ENCODE assay signal across 8 mouse cellular contexts in the genomic region with DNA sequence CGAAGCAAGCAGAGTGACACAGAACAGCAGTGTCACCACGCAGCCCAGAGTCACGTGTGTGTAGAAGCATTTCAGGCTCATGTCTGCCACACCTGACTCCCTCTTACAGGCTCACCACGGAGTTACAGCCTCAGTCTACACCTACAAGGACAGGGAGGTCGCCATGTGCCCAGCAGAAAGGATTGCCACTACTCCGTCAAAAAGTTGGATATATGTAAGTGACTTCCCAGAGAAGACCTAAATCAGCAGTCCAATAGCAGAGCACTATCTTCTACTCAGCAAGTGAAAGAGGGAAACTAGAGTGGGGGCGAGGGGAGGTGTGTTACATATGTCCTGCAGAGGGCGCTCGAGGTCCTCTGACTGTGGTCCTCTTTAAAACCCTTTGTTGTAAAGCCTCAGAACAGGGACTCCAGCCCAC. TPM values are rescaled to one million over a fixed set of nuclear protein-coding genes. Genes with fewer than 3 reads are reported as not detected.
DNase-seq lines count a peak whose midpoint lies in the region; ATAC-seq and TF ChIP-seq lines count a peak whose summit lies in the region.

No protein-coding gene starts in this region.

- 0 out of 2 replicates have a peak, but pooled peaks cover 9% of the 10 kb centered on the region for H3K4me1 ChIP-seq in forebrain, postnatal 0 days (ENCODE audit: insufficient read depth)
- peaks cover 20% of the 10 kb centered on the region for H3K4me1 ChIP-seq in forebrain, embryonic 13.5 days
- peaks cover 11% of the 10 kb centered on the region for H3K4me1 ChIP-seq in lung, embryonic 16.5 days (replicated peaks; ENCODE audit: control insufficient read depth, insufficient read depth, low read length)

- no peak overlapping the region for H3K4me3 ChIP-seq in forebrain, postnatal 0 days (ENCODE audit: low read depth, low read length)
- no peak overlapping the region for H3K4me3 ChIP-seq in forebrain, embryonic 13.5 days
- H3K4me3 ChIP-seq in lung, embryonic 16.5 days (ENCODE audit: low read length) = no peak overlapping the region

- H3K27me3 ChIP-seq in forebrain, postnatal 0 days (ENCODE audit: insufficient read depth, low read length) = no peaks in the 10 kb centered on the region
- H3K27me3 ChIP-seq in forebrain, embryonic 13.5 days = no peaks in the 10 kb centered on the region
- H3K27me3 ChIP-seq in lung, embryonic 16.5 days (ENCODE audit: control insufficient read depth, insufficient read depth, low read depth, low read length) = no peaks in the 10 kb centered on the region
- no peaks in the 10 kb centered on the region for H3K27me3 ChIP-seq in splenic B cell, adult 2 months (ENCODE audit: control insufficient read depth, insufficient read depth, low read length, poor library complexity, severe bottlenecking)

- H3K9me3 ChIP-seq in forebrain, postnatal 0 days (ENCODE audit: low read length) = no peaks in the 10 kb centered on the region
- no peaks in the 10 kb centered on the region for H3K9me3 ChIP-seq in forebrain, embryonic 13.5 days (replicated peaks)
- H3K9me3 ChIP-seq in lung, embryonic 16.5 days (ENCODE audit: control insufficient read depth, low read length) = no peaks in the 10 kb centered on the region

- no peak overlapping the region for H3K27ac ChIP-seq in forebrain, postnatal 0 days (ENCODE audit: low read depth, low read length)
- H3K27ac ChIP-seq in forebrain, embryonic 13.5 days = no peak overlapping the region
- no peak overlapping the region for H3K27ac ChIP-seq in lung, embryonic 16.5 days (ENCODE audit: low read length)

- H3K4me2 ChIP-seq in forebrain, postnatal 0 days (ENCODE audit: low read depth) = no peak overlapping the region
- no peak overlapping the region for H3K4me2 ChIP-seq in forebrain, embryonic 13.5 days
- H3K4me2 ChIP-seq in lung, embryonic 16.5 days (ENCODE audit: low read depth, low read length) = peak overlapping the region; percentile 15; the same call in 1 of the 2 replicates

- no peak overlapping the region for H3K9ac ChIP-seq in forebrain, postnatal 0 days
- H3K9ac ChIP-seq in forebrain, embryonic 13.5 days = no peak overlapping the region
- H3K9ac ChIP-seq in lung, embryonic 16.5 days (ENCODE audit: low read length) = no peak overlapping the region

- DNase-seq in forebrain, postnatal 0 days = peak; percentile 83
- DNase-seq in 3T3-L1 (ENCODE audit: low read depth, low spot score) (peak; percentile 93), adipocyte (ENCODE audit: low spot score) (peak; percentile 67)
- peak; percentile 78 for DNase-seq in embryo, embryonic 9.5 days (ENCODE audit: extremely low spot score)
- DNase-seq in hindlimb bud, embryonic 11.5 days (ENCODE audit: extremely low spot score, low read depth, low spot score) = peak; percentile 86
- peak; percentile 89 for DNase-seq in splenic B cell, adult 2 months (ENCODE audit: low read depth, low spot score)

- WGBS in forebrain, postnatal 0 days = 17% methylated on average over 9 of the region's 9 CpGs
- WGBS in forebrain, embryonic 13.5 days = 19% methylated on average over 9 of the region's 9 CpGs
- 14% methylated on average over 9 of the region's 9 CpGs for WGBS in lung, embryonic 16.5 days

- TF ChIP-seq CTCF in forebrain, postnatal 0 days (IDR thresholded peaks at IDR 0.05; ENCODE audit: low read depth) = peak; percentile 75

- no peak for ATAC-seq in forebrain, postnatal 0 days
- ATAC-seq in forebrain, embryonic 13.5 days = no peak; the same call in 1 of the 2 replicates
- ATAC-seq in lung, embryonic 16.5 days (ENCODE audit: low read depth) = no peak

- H3K36me3 ChIP-seq in forebrain, postnatal 0 days (ENCODE audit: insufficient read depth) = no peaks in the 10 kb centered on the region
- no peaks in the 10 kb centered on the region for H3K36me3 ChIP-seq in forebrain, embryonic 13.5 days (ENCODE audit: poor library complexity, severe bottlenecking)
- no peaks in the 10 kb centered on the region for H3K36me3 ChIP-seq in lung, embryonic 16.5 days (ENCODE audit: control insufficient read depth, insufficient read depth, low read length)
- no peaks in the 10 kb centered on the region for H3K36me3 ChIP-seq in splenic B cell, adult 2 months (ENCODE audit: control insufficient read depth, insufficient read depth, low read length, poor library complexity, severe bottlenecking)

RNA-seq across cellular contexts. Expression of a gene that starts 2.0 kb away (rescaled TPM):
- total RNA-seq in forebrain, postnatal 0 days (2014; rRNA removed) = 69.0 and 72.6 TPM in 2 replicates
- polyA plus RNA-seq in forebrain, postnatal 0 days (2015; fragmentation: Nextera tagmentation; extraction: Ambion mirVana) = 93.2 and 109 TPM in 2 replicates
- polyA plus RNA-seq in forebrain, embryonic 13.5 days (2015; fragmentation: Nextera tagmentation; extraction: Ambion mirVana) = 149 and 151 TPM in 2 replicates
- polyA plus RNA-seq in lung, embryonic 16.5 days (2015; fragmentation: Nextera tagmentation; extraction: Ambion mirVana) = 139 and 146 TPM in 2 replicates

RNA-seq across cellular contexts. Expression of a gene that starts 28.3 kb away (rescaled TPM):
- 28.4 and 74.1 TPM in 2 replicates for total RNA-seq in forebrain, postnatal 0 days (2014; rRNA removed)
- 106 and 110 TPM in 2 replicates for polyA plus RNA-seq in forebrain, postnatal 0 days (2015; fragmentation: Nextera tagmentation; extraction: Ambion mirVana)
- polyA plus RNA-seq in forebrain, embryonic 13.5 days (2015; fragmentation: Nextera tagmentation; extraction: Ambion mirVana) = 34.3 and 44.4 TPM in 2 replicates
- polyA plus RNA-seq in lung, embryonic 16.5 days (2015; fragmentation: Nextera tagmentation; extraction: Ambion mirVana) = 14.9 and 15.4 TPM in 2 replicates

RNA-seq across cellular contexts. Expression of a gene that starts 37.6 kb away (rescaled TPM):
- total RNA-seq in forebrain, postnatal 0 days (2014; rRNA removed) = 5.8 and 8.9 TPM in 2 replicates
- polyA plus RNA-seq in forebrain, postnatal 0 days (2015; fragmentation: Nextera tagmentation; extraction: Ambion mirVana) = 5.9 and 7.2 TPM in 2 replicates
- 3.0 and 3.6 TPM in 2 replicates for polyA plus RNA-seq in forebrain, embryonic 13.5 days (2015; fragmentation: Nextera tagmentation; extraction: Ambion mirVana)
- polyA plus RNA-seq in lung, embryonic 16.5 days (2015; fragmentation: Nextera tagmentation; extraction: Ambion mirVana) = 7.0 and 9.5 TPM in 2 replicates
